Mouse (Mus musculus) CH12.LX (cell line): Measurements from ENCODE around the gene Cyp2d11. TPM values are rescaled to one million over a fixed set of nuclear protein-coding genes. Genes with fewer than 3 reads are reported as not detected.

Experiments used
- DNase-seq: peaks from one replicate; pipeline ENCODE4 v3.0.0-alpha.2; 2013; ENCODE audit errors: extremely low read depth
- H3K27ac ChIP-seq: 2 replicates; pipeline ENCODE4 v1.5.1; 2012; ENCODE audit warnings: low read depth, mild to moderate bottlenecking, control low read depth, moderate library complexity; ENCODE audit not compliant: insufficient read depth
- H3K27me3 ChIP-seq: replicated peaks from 2 replicates; pipeline ENCODE3; 2012; ENCODE audit warnings: inconsistent platforms
- H3K36me3 ChIP-seq, 2 experiments: replicated peaks in 1 of 2; 2 replicates each; pipeline versions ENCODE3 to v1.6.1; 2012; ENCODE audit warnings: inconsistent platforms in 1 of 2, low read length in 1 of 2, mild to moderate bottlenecking in 1 of 2, mixed read lengths in 1 of 2, moderate library complexity in 1 of 2; ENCODE audit not compliant: control insufficient read depth in 1 of 2, insufficient read depth in 1 of 2
- H3K4me1 ChIP-seq, 2 experiments: 2 replicates each; pipeline ENCODE4 v1.6.1; 2012; ENCODE audit warnings: inconsistent platforms in 1 of 2, moderate library complexity in 1 of 2; ENCODE audit not compliant: insufficient read depth in 2 of 2, control insufficient read depth in 1 of 2
- H3K4me2 ChIP-seq: 2 replicates; pipeline ENCODE4 v1.6.1; 2012; ENCODE audit warnings: low read depth, mild to moderate bottlenecking, control low read depth; ENCODE audit not compliant: poor library complexity, insufficient read depth, severe bottlenecking
- H3K4me3 ChIP-seq, 3 experiments: fragments of 150-350 bp in 1 of 3; sonication (generic) in 1 of 3; replicated peaks in 1 of 3; 2 replicates each; pipeline versions ENCODE3 to v1.5.1; 2011 to 2012; ENCODE audit warnings: low read depth in 2 of 3, low read length in 2 of 3, mild to moderate bottlenecking in 2 of 3, moderate library complexity in 2 of 3, control low read depth in 1 of 3, improper control_type of control experiment in 1 of 3, inconsistent platforms in 1 of 3, mixed read lengths in 1 of 3; ENCODE audit not compliant: poor library complexity in 1 of 3
- H3K79me2 ChIP-seq: replicated peaks from 2 replicates; pipeline ENCODE4 v1.6.1; 2012; ENCODE audit warnings: mild to moderate bottlenecking, moderate library complexity; ENCODE audit not compliant: control insufficient read depth, poor library complexity, insufficient read depth, severe bottlenecking; ENCODE audit errors: extremely low read depth
- H3K9ac ChIP-seq: 2 replicates; pipeline ENCODE4 v1.6.1; 2012; ENCODE audit warnings: low read depth, mild to moderate bottlenecking, control low read depth, moderate library complexity; ENCODE audit not compliant: insufficient read depth
- H3K9me3 ChIP-seq: replicated peaks from 2 replicates; pipeline ENCODE3; 2012; ENCODE audit warnings: low read length, inconsistent platforms, mixed read lengths
- CHD1 ChIP-seq: IDR thresholded peaks from 2 replicates; pipeline ENCODE4 v1.6.1; 2012; ENCODE audit warnings: low read depth, low read length, improper control_type of control experiment, inconsistent platforms
- CTCF ChIP-seq, 2 experiments: IDR thresholded peaks in 1 of 2; conservative IDR thresholded peaks in 1 of 2; 2 replicates each; pipeline ENCODE4 v1.5.1; 2011 to 2012; ENCODE audit warnings: low read depth in 2 of 2, low read length in 2 of 2, improper control_type of control experiment in 1 of 2, inconsistent platforms in 1 of 2, mild to moderate bottlenecking in 1 of 2, moderate library complexity in 1 of 2
- EP300 ChIP-seq: IDR thresholded peaks from 2 replicates; pipeline ENCODE4 v1.6.1; 2011; ENCODE audit warnings: low read length, improper control_type of control experiment
- JUN ChIP-seq: IDR thresholded peaks from 2 replicates; pipeline ENCODE4 v1.6.1; 2011; ENCODE audit warnings: low read depth, mild to moderate bottlenecking, low read length, improper control_type of control experiment, moderate library complexity; ENCODE audit not compliant: insufficient read depth
- JUND ChIP-seq: conservative IDR thresholded peaks from 2 replicates; pipeline ENCODE4 v1.6.1; 2011; ENCODE audit warnings: low read depth, low read length, improper control_type of control experiment
- MAFK ChIP-seq: IDR thresholded peaks from 2 replicates; pipeline ENCODE4 v1.6.1; 2011; ENCODE audit warnings: low read length, improper control_type of control experiment; ENCODE audit not compliant: insufficient replicate concordance
- MAX ChIP-seq: IDR thresholded peaks from 2 replicates; pipeline ENCODE4 v1.6.1; 2011; ENCODE audit warnings: low read length, improper control_type of control experiment
- MAZ ChIP-seq: IDR thresholded peaks from 2 replicates; pipeline ENCODE4 v1.6.1; 2012; ENCODE audit warnings: low read depth, mild to moderate bottlenecking, inconsistent platforms, low read length, improper control_type of control experiment, moderate library complexity
- MYC ChIP-seq: IDR thresholded peaks from 2 replicates; pipeline ENCODE4 v1.6.1; 2011; ENCODE audit warnings: low read depth, mild to moderate bottlenecking, improper control_type of control experiment, low read length
- NELFE ChIP-seq: IDR thresholded peaks from 2 replicates; pipeline ENCODE4 v1.6.1; 2011; ENCODE audit warnings: low read depth, low read length, improper control_type of control experiment
- POLR2AphosphoS2 ChIP-seq: IDR thresholded peaks from 2 replicates; pipeline ENCODE4 v1.6.1; 2011; ENCODE audit warnings: low read depth, low read length, improper control_type of control experiment
- RAD21 ChIP-seq: IDR thresholded peaks from 2 replicates; pipeline ENCODE4 v1.6.1; 2011; ENCODE audit warnings: low read depth, mild to moderate bottlenecking, low read length, improper control_type of control experiment, moderate library complexity
- TBP ChIP-seq: conservative IDR thresholded peaks from 2 replicates; pipeline ENCODE4 v1.6.1; 2011; ENCODE audit warnings: low read depth, low read length, improper control_type of control experiment
- USF2 ChIP-seq: conservative IDR thresholded peaks from 2 replicates; pipeline ENCODE4 v1.6.1; 2011; ENCODE audit warnings: low read depth, low read length, improper control_type of control experiment
- ZC3H11A ChIP-seq: IDR thresholded peaks from 2 replicates; pipeline ENCODE4 v1.6.1; 2012; ENCODE audit warnings: low read depth, mild to moderate bottlenecking, inconsistent platforms, low read length, improper control_type of control experiment
- dilution Hi-C: fragments of 300-500 bp; cut with MboI; formaldehyde crosslinking; loops from 2 replicates; pipeline ENCODE4 v1.14.3; 2020; ENCODE audit warnings: low sequenced_read_pairs; ENCODE audit not compliant: extremely low pct_unique_long_range_greater_than_20kb, extremely low pct_ligation_motif_present
- in situ Hi-C: fragments of 300-500 bp; cut with MboI; formaldehyde crosslinking; loops from 3 replicates; pipeline ENCODE4 v1.14.3; 2019; ENCODE audit warnings: low sequenced_read_pairs, low pct_ligation_motif_present, low pct_unique_long_range_greater_than_20kb, mixed read lengths
- polyA plus RNA-seq: library from polyadenylated mRNA; unstranded; fragments of >175 nt; gene quantifications from 2 replicates; pipeline ENCODE4 v1.2.1, GENCODE M21; 2012; ENCODE audit warnings: low read depth; ENCODE audit not compliant: insufficient read length
- total RNA-seq, 2 experiments: library from RNA; depleted of rRNA; stranded (reverse); fragments of 300-350 nt in 1 of 2; fragments of >200 nt in 1 of 2; gene quantifications; 2 replicates each; pipeline ENCODE4 v1.2.3; 2012 to 2014

Gene Cyp2d11
- total and polyA plus RNA-seq, 3 experiments = not detected

DNA sequence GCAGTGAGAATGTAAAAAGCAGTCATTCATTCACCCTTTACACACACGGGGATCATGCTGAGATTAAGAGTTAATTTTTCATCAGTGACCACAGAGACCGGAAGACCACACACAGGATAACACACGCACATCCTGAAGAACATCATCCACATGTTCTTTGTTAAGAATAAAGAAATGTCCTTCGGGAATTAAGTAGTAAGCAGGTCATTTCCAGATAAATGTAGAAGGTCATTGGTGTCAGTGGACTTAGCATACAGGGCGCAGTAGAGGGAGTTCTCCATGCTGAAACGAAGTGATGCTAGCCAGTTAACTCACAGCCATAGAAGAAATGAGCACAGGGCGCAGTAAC lies 13.1 kb downstream of the Cyp2d11 start:
- Histone ChIP-seq H3K36me3 (no peaks in the 10 kb centered on the region), H3K9me3 (no peaks in the 10 kb centered on the region), H3K4me2 (peak overlapping the region; percentile 82), H3K79me2 (no peaks in the 10 kb centered on the region), H3K9ac (no peak overlapping the region), H3K4me1 (peaks cover 6 to 13% of the 10 kb centered on the region in 2 experiments), H3K27ac (no peak overlapping the region), H3K4me3 (peak overlapping the region in 2 of 3 experiments; percentile 12 to 39), H3K27me3 (peaks cover 93% of the 10 kb centered on the region)
- dilution Hi-C loops (no loop called here), in situ Hi-C loops (no loop called here)
- no peak for DNase-seq
- TF ChIP-seq RAD21 (no peak), MAFK (no peak), USF2 (no peak), ZC3H11A (no peak), POLR2AphosphoS2 (no peak), JUN (no peak), MAX (no peak), NELFE (no peak), CTCF (conservative IDR thresholded peaks at IDR 0.05 in 1 of 2, IDR thresholded peaks at IDR 0.05 in 1 of 2; ENCODE audit: low read depth in 2 of 2, low read length in 2 of 2) (no peak), MYC (no peak), CHD1 (no peak), EP300 (no peak), TBP (no peak)

DNA sequence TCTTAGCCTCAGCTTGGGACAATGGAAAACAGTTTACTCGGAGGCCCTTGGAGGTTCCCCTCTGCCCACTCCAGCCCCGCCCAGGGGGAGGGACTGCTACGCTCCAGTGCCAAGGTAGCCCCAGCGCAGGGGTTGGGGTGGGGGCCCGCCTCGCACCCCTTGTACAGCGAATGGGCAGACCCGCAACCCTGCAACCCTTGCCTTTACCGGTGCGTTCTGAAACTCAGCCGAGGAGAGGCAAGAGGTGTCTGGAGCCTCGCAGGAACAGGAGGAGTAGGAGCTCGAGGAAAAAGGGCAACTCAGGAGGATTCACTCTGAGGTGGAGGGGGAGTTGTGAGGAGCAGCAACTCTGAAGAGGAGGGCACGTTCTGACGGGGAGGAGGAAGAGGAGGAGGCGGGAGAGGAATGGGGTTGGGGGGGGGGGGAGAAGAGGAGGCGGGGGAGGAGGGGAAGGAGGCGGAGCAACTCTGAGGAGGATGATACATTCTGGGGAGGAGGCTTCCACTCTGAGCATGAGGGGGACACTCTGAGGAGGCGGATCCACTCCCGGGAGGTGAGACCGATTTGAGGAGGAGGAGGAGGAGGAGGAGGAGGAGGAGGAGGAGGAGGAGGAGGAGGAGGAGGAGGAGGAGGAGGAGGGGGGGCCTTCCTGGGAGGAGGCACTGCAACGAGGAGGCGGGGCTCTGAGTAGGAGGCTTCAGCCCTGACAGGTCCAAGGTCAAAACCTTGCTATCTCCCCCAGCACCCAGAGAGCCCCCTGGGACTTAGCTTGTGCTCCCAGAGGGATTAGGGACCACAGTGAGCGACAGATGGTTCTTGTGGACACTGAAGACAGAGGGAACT lies 13.7 kb downstream of the Cyp2d11 start, which contains the start of gene Cyp2d22:
Gene Cyp2d22, minus strand, starts transcription at position 390 of the 843 bp plus-strand sequence.
- H3K4me2 ChIP-seq = peak within 1 kb of the TSS; percentile 82
- H3K27me3 ChIP-seq = peaks cover 93% of the 10 kb centered on the region
- in situ Hi-C loops = no loop called here
- no peaks in the 10 kb centered on the region for H3K9me3 ChIP-seq
- TF ChIP-seq MAZ = 0 out of 2 replicates have a peak, but pooled peaks have one; percentile 9
- TF ChIP-seq EP300 = no peak
- no peak for TF ChIP-seq JUND
- TF ChIP-seq, all 38 proteins: peak for 1
- Histone ChIP-seq H3K79me2 (no peaks in the 10 kb centered on the region), H3K4me1 (peaks cover 6 to 13% of the 10 kb centered on the region in 2 experiments), H3K36me3 (no peaks in the 10 kb centered on the region), H3K4me3 (peak within 1 kb of the TSS in 2 of 3 experiments; percentile 39 to 48), H3K9ac (no peak within 1 kb of the TSS; the same call in 1 of the 2 replicates), H3K27ac (no peak within 1 kb of the TSS)
- dilution Hi-C loops = no loop called here
- peak; percentile 29 for DNase-seq
